Mouse (Mus musculus) left cerebral cortex, postnatal 36 days (tissue): ENCODE results near the gene Olfr1289. TPM values are rescaled to one million over a fixed set of nuclear protein-coding genes. Genes with fewer than 3 reads are reported as not detected.

Experiments
- DNase-seq, 2 experiments: peaks; one replicate each; pipeline ENCODE4 v3.0.0; 2021 to 2022; ENCODE audit warnings: low spot score in 2 of 2, mixed read lengths in 1 of 2
- intact Hi-C: fragments of 180-260 bp; cut with DNase I; formaldehyde crosslinking; loops from one replicate; pipeline ENCODE4 v1.15.1; 2025
- total RNA-seq, 2 experiments: library from RNA; stranded (reverse); gene quantifications; 2 replicates each; pipeline ENCODE4 v1.2.3; 2021

The Olfr1289 gene
- not detected for total RNA-seq

- intact Hi-C loops = no loop called here
- no peak for DNase-seq
Measured at GRCm38 (mm10) chr2:111480519-111480918, at the start of gene Olfr1289. Gene Olfr1289, plus strand, starts transcription at chr2:111480819.

GRCm38 (mm10) chr2:111448842-111449241 is 31.8 kb upstream of the Olfr1289 start, which contains the start of gene Olfr1287:
Gene Olfr1287, plus strand, starts transcription at chr2:111449142.
- intact Hi-C loops = no loop called here
- no peak for DNase-seq

- intact Hi-C loops = no loop called here
Measured at GRCm38 (mm10) chr2:111473801-111474200, 6.8 kb upstream of the Olfr1289 start, which contains the start of gene Olfr1288. Gene Olfr1288, plus strand, starts transcription at chr2:111474101.

GRCm38 (mm10) chr2:111493729-111494128 is 13.1 kb downstream of the Olfr1289 start, which contains the start of gene Olfr1290:
Gene Olfr1290, minus strand, starts transcription at chr2:111493829.
- intact Hi-C loops = no loop called here

More at GRCm38 (mm10) chr2:111473801-111474200, 6.8 kb upstream of the Olfr1289 start, which contains the start of gene Olfr1288:
- DNase-seq = no peak

GRCm38 (mm10) chr2:111496880-111497279 is 16.3 kb downstream of the Olfr1289 start, which contains the start of gene Olfr1291-ps1:
Gene Olfr1291-ps1, plus strand, starts transcription at chr2:111497180.
- intact Hi-C loops = no loop called here

More at GRCm38 (mm10) chr2:111493729-111494128, 13.1 kb downstream of the Olfr1289 start, which contains the start of gene Olfr1290:
- no peak for DNase-seq

GRCm38 (mm10) chr2:111517451-111517850 is 36.8 kb downstream of the Olfr1289 start:
- intact Hi-C loops = no loop called here
- DNase-seq = no peak

More at GRCm38 (mm10) chr2:111496880-111497279, 16.3 kb downstream of the Olfr1289 start, which contains the start of gene Olfr1291-ps1:
- DNase-seq = no peak

- intact Hi-C loops = loop anchor here (5.0 kb wide), 1 partner anchor 368 kb away; no protein-coding TSS in a partner anchor
- no peak for DNase-seq
Measured at GRCm38 (mm10) chr2:111524903-111525302, 44.3 kb downstream of the Olfr1289 start, which contains the start of gene Olfr1293-ps. Gene Olfr1293-ps, plus strand, starts transcription at chr2:111525203.

Other genes with a start within 250 kb of the Olfr1289 start
- gene Olfr1275, start 245.5 kb upstream of the Olfr1289 start, total RNA-seq = not detected
- not detected for gene Olfr1276, start 226.3 kb upstream of the Olfr1289 start, total RNA-seq
- gene Olfr1277, start 206.7 kb upstream of the Olfr1289 start, total RNA-seq = not detected
- gene Olfr1278, start 190.7 kb upstream of the Olfr1289 start, total RNA-seq = not detected
- gene Olfr1279, start 180.2 kb upstream of the Olfr1289 start, total RNA-seq = not detected
- not detected for gene Olfr1280, start 166.8 kb upstream of the Olfr1289 start, total RNA-seq
- gene Olfr1281, start 154.3 kb upstream of the Olfr1289 start, total RNA-seq = not detected
- not detected for gene Olfr1282, start 144.7 kb upstream of the Olfr1289 start, total RNA-seq
- gene Olfr1283, start 114.0 kb upstream of the Olfr1289 start, total RNA-seq = not detected
- not detected for gene Olfr1284, start 105.3 kb upstream of the Olfr1289 start, total RNA-seq
- gene Olfr1286, start 57.7 kb upstream of the Olfr1289 start, total RNA-seq = not detected
- gene Olfr1287, start 31.7 kb upstream of the Olfr1289 start, total RNA-seq = not detected
- not detected for gene Olfr1288, start 6.7 kb upstream of the Olfr1289 start, total RNA-seq
- not detected for gene Olfr1290, start 13.0 kb downstream of the Olfr1289 start, total RNA-seq
- gene Olfr1291-ps1, start 16.4 kb downstream of the Olfr1289 start, total RNA-seq = not detected
- not detected for gene Olfr1293-ps, start 44.4 kb downstream of the Olfr1289 start, total RNA-seq
- not detected for gene Olfr1294, start 59.5 kb downstream of the Olfr1289 start, total RNA-seq
- not detected for gene Olfr1295, start 88.9 kb downstream of the Olfr1289 start, total RNA-seq
- not detected for gene Olfr1297, start 145.7 kb downstream of the Olfr1289 start, total RNA-seq
- not detected for gene Olfr1298, start 168.4 kb downstream of the Olfr1289 start, total RNA-seq
- not detected for gene Olfr1299, start 180.6 kb downstream of the Olfr1289 start, total RNA-seq